Mouse (Mus musculus) bone marrow, adult 2 months (tissue): ENCODE results near the gene Psen1.

Experiments
- CTCF ChIP-seq: fragments of 200-500 bp; IDR thresholded peaks from 2 replicates; pipeline ENCODE4 v1.5.1; 2011; ENCODE audit warnings: low read length, control low read depth; ENCODE audit not compliant: control insufficient read depth, insufficient read depth
- POLR2A ChIP-seq: fragments of 200-500 bp; IDR thresholded peaks from 2 replicates; pipeline ENCODE4 v1.6.1; 2011; ENCODE audit warnings: low read depth, mild to moderate bottlenecking, control low read depth, low read length, borderline replicate concordance; ENCODE audit not compliant: control insufficient read depth

GRCm38 (mm10) chr12:83768235-83768899 lies 80.4 kb downstream of the Psen1 start:
- TF ChIP-seq CTCF (no peak), POLR2A (no peak)
